Mouse (Mus musculus) R1 (cell line): ENCODE measurements around the gene Gm3252.
"Not testable (repeated sequence)": the region's sequence is repeated elsewhere in the genome, so short reads cannot be mapped to it uniquely, and the experiment has no call there.

Source experiments
- DNase-seq: peaks from one replicate; pipeline ENCODE4 v3.0.0-alpha.2; 2018; ENCODE audit warnings: low read depth, low spot score

The Gm3252 gene

DNA sequence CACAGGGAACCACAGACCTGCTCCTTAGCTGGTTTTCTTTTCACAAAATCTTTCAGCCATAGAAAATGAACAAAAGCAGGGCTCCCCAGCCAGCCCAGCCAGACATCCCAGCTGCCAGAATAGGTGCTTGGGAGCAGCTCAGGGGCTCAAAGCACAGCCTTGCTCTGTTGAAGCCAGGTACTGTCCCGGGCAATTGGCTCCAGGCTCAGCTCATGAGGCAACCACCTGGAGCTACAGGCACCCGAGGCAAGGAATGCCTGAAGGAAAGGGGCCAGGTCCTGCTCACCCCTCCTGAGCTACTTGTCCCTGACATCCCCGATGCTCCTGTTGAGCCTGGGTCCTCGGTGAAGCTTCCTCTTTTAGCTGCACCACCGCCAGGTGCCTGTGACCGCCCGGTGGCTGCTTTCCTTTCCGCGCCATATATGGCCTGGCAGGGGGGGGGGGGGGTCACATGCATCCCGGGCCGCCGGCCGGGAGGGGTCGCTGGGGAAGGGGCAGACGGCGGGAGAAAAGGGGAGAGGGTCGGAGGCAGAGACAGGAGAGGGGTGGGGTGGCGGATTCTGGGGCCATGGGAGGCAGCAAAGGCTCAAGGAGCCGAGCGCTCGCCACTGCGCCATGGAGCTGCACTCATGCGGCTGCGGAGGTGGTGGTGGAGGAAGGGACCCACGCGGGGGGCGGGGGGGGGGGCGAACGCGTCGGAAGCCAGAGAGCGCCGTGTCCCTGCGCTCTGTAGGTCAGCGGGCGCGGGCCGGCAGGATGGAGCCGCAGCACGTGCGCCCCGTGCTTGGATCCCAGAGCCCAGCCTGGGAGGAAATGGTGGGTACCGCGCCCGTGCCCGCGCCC is at the start of gene Gm3252:
Gene Gm3252 (plus strand): TSS at position 738 of the 843 bp plus-strand sequence.
- peak; percentile 21 for DNase-seq

DNA sequence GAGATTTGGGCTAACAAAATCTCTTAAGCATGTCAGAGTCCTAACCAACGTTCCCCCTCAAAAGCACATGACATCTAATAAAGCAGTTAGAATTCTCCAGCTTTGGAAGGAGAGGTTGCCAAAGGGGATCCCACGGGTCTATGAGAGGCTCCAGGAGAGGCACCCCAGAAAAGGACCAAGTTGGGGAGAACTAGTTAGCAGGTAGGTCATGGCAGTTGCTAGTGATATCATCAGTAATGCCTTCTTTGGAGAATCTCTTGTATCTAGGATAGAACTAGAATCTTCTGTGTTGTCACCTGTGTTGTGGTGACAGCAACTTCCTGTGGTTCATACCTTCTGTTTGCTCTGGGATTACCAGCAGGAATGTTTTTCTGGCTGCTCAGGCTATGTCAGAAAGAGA is 17.6 kb upstream of the Gm3252 start, which contains the start of gene Gm7876:
Gene Gm7876 (plus strand): TSS at position 301 of the 400 bp plus-strand sequence.
- not testable (repeated sequence) for DNase-seq

DNA sequence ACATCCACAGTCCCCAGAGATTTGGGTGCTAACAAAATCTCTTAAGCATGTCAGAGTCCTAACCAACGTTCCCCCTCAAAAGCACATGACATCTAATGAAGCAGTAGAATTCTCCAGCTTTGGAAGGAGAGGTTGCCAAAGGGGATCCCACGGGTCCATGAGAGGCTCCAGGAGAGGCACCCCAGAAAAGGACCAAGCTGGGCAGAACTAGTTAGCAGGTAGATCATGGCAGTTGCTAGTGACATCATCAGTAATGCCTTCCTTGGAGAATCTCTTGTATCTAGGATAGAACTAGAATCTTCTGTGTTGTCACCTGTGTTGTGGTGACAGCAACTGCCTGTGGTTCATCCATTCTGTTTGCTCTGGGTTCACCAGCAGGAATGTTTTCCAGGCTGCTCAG is 49.5 kb downstream of the Gm3252 start, which contains the start of gene Gm9602:
Gene Gm9602 (plus strand): TSS at position 301 of the 400 bp plus-strand sequence.
- not testable (repeated sequence) for DNase-seq
